Mouse (Mus musculus): ENCODE data around the gene 4930452B06Rik. TPM values are rescaled to one million over a fixed set of nuclear protein-coding genes. Genes with fewer than 3 reads are reported as not detected.

4930452B06Rik gene
- total RNA-seq, 2 experiments from 2014 or later: 5.1 TPM

DNA sequence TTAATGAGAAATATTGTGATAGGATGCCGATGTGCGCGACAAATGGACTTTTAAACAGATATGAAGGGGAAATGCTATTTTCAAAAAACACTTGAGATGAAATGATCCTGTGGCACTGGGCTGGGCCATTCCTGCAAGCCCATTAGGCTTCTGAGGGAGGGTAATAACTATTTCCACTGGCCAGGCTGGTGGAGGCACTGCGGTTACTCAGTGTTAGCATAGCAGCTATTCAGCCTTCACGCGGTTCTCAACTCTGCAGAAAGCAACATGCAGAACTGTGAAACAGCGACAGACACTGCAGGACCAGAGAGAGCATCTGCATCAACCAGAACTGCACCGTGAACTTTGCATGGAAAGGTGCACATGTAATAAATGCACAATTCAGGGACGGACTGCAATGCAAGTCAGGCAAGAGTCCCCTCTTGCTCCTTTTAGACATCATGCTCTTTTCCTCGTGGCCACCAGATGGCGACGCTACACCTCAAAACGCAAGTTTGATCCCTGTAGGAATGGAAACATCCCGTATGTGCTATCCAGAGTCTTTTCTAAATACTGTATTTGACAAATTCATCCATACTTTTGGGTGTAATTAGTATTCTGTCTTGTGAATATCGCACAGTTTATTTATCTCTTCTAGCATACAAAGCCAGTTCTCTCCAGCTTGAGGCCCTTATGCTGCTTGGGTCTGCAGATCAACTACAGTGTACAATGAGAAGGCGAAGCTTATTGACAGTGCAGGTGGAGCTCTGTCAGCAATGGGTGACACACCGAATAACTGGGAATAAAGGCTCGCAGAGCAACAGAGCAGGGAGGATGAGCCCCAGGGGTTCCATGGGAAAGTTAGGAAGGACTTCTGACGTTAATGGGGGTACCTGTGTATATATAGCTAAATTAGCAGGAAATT, 205.6 kb downstream of the 4930452B06Rik start:
- peak in 1 of 2 experiments; percentile 19 for DNase-seq (ENCODE audit: low spot score in 2 of 2)

GRCm38 (mm10) chr14:8459759-8460158, 206.3 kb downstream of the 4930452B06Rik start:
- no peak for DNase-seq (ENCODE audit: low spot score in 2 of 2)

DNA sequence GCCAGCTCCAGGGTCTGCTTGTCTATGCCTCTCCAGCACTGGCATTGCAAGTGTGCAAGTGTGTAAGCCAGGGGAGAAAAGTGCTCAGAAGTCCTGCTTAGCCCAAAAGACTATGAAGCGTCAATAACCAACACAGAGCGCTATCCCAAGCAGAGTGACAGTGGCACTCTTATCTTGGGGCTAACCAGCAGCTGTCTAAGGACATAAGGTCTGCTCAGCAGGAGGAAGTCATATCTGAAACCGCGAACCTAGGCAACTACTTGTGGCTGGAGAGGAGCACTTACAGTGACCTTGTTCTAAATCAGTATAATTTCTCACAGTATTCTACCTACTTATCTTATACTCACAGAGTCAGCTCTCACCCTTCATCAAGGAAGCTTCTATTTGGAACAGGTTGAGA, 214.9 kb downstream of the 4930452B06Rik start:
- no peak for DNase-seq (ENCODE audit: low spot score in 2 of 2)

GRCm38 (mm10) chr14:8450342-8450741, 215.7 kb downstream of the 4930452B06Rik start:
- no peak for DNase-seq (ENCODE audit: low spot score in 2 of 2)

DNA sequence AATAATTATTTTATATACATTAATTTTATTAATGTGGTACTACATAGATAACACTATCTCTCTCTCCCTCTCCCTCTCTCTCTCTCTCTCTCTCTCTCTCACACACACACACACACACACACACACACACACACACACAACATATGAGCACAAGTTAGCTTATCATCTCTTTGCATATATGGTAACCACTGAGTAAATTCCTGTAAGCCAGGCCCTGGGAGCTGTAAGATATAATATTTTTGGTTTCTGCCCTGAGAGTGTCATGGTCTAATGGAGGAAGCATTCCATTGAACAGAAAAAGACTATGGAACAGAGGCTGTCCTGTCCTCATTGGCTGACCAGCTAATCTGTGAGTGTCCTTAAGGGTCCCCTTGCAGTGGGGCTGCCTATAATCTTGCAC, 216.7 kb downstream of the 4930452B06Rik start:
- DNase-seq (ENCODE audit: low spot score in 2 of 2): no peak

- DNase-seq (ENCODE audit: low spot score in 2 of 2): no peak
These were observed 218.7 kb downstream of the 4930452B06Rik start for GRCm38 (mm10) chr14:8447352-8447751.

DNA sequence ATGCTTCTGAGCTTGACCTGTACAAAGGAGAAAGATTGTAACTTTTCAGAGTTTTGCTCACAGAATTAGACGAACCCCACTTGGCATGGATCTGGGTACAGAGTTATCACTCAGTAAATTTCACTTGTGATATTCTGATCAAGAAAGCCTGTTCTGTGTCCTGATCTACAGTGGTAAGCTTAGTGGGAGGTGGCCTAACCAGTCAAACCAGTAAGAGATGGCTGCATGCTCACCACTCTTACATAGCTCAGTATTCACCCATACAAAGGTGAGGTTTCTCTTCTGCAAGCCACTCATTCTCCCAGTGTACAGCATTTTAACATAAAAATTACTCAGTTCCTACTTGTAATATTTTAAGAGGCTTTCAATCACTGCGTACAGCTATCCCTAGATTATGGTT, 221.7 kb downstream of the 4930452B06Rik start:
- no peak for DNase-seq (ENCODE audit: low spot score in 2 of 2)

DNA sequence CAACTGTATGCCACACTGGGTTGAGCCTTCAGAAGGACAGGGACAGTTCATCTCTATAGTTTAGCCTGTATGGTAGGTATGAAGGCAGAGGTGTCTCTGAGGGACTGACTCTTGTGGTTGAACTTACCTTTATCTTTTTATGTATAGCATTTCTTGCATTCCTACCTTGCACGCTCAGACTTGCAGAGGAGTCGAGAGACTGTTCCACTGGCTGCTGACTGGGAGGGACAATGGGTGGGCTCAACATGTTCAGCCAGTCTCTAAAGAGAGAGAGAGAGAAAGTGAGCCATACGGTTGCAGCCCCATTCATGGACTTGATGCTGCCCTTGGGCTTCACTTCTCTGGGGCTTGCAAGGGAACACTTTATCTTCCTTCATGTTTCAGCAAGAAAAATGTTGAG, 223.3 kb downstream of the 4930452B06Rik start:
- DNase-seq (ENCODE audit: low spot score in 2 of 2): no peak

DNA sequence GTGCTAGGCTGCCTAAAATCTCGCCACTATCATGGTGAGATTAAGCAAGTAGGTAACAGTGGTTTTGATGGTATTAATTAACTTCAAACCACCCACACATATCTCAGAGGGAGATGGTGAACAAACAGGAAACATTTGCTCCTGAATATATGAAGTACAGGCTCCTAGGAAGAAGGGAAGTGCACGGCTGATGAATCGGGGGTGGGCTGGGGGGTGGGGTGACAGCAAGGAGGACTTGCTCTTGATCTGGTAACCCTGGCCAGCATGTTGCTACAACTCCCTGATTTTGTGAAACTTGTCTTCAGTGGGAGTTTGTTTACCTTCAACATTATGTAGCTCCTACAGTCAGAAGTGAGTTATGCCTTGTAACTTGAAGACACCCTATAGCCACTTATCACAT, 224.4 kb downstream of the 4930452B06Rik start:
- DNase-seq (ENCODE audit: low spot score in 2 of 2): no peak

DNA sequence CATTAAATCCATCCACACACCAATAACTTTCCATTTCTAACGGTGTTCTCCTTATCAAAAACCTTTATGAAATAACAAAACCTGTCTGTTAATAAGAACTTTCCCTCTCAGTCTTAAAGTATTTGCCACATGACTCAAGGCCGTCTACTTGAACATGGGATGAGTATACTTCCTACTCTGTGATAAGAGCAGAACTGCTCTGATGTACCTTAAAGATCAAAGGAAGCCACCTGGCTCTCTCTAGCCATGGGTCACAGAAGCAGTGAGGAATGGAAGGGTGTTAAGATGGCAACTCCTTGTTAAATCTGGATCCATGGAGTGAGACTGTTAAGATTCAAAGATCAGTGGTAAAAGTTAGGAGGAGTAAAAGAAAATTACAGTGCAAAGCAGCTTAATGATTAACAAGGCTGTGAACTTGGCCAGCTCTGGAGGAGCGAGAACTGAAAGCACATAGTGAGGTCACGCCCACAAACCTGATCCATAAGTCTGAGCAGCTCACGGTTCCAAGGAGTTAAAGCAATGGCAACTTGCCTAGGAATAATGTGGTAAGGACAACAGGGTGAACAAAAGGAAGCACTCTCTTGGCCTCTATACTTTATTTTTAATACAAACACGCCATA, 235.3 kb downstream of the 4930452B06Rik start:
- no peak for DNase-seq (ENCODE audit: low spot score in 2 of 2)

DNA sequence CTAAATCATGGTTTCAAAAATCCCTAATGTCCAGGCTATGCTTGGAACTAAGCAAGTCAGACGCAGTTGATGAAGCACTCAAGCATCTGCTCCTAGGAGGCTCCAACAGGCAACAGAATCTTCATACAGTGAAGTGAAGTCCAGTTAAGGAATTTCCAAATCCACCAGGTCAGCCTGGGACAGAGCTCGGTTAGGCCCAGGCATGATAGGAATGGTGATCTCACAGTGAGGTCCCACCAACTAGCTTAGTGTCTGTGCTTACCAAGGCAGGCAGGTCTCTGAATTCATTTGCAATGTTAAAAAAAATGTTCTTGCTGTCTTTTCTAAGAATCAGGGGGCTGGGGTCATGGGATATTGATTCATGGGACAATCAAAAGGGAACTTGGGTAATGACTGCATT, 236.3 kb downstream of the 4930452B06Rik start:
- DNase-seq (ENCODE audit: low spot score in 2 of 2): no peak

DNA sequence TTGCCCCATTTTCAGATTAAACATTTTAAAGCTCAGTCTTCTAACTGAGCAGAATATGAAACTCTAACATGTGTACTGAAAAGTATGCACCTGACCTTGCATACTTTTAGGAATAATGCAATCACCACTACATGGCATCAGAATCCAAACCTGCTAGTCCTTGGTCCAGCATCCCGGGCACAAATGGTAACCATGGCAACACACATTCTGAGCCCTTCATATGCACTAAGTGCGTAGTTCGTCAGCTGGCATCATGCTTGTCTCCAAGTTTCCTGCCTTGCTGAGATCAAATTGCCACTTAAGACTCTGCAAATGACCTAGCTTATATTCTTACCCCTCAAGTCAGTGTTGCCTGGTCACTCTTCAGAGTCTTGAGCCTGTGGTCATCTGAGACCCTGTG, 243.2 kb downstream of the 4930452B06Rik start:
- no peak for DNase-seq (ENCODE audit: low spot score in 2 of 2)

DNA sequence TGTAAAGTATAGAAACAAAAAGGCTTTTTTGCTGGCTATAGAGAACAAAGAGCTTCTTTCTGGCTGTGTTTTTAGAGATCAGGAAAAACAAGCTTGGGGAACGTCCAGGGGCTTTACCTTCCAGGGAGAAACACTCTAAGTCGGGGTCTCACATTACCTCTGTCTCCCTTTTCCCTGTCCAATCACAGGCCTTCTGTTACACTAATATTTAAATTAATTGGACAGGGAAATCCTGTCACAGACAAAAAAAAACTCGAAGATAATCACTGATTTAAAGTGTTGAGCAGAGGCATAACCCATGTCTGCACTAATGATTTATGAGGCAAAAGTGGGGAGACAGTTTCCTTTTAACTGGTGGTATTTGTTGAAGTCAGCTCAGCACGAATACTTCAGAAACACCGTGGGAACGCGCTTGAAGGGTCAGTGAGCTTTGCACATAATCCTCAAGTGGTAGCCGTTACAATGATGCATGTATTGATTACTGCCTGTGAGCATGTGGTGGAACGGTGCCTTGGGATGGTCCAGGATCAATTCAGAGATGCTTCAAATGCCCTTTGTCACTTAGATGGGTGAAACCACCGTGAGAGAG, 244.7 kb downstream of the 4930452B06Rik start:
- DNase-seq (ENCODE audit: low spot score in 2 of 2): no peak

DNA sequence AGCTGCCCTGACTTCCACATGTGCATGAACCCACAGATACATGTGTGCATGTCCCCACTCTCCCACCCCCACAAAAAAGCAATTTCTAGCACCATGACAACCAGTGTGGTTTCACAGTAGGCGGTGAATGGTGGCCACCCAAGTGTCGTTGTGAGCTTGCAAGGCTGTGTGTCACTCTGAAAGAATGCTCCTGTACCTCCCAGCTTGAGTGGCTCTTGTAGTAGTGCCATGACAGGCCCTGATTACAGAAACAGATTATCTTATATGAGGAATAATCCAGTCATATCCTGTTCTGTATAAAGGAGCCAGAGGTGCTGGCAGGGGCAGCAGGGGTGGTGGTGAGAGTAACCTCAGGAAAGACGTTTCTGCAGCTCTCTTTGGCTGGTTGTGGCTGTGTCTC, 247.4 kb downstream of the 4930452B06Rik start:
- DNase-seq (ENCODE audit: low spot score in 2 of 2): no peak

- DNase-seq (ENCODE audit: low spot score in 2 of 2): no peak
These were observed 260.1 kb downstream of the 4930452B06Rik start for GRCm38 (mm10) chr14:8405946-8406345.

- no peak for DNase-seq (ENCODE audit: low spot score in 2 of 2)
These were observed 262.7 kb downstream of the 4930452B06Rik start for GRCm38 (mm10) chr14:8403310-8403709.

DNA sequence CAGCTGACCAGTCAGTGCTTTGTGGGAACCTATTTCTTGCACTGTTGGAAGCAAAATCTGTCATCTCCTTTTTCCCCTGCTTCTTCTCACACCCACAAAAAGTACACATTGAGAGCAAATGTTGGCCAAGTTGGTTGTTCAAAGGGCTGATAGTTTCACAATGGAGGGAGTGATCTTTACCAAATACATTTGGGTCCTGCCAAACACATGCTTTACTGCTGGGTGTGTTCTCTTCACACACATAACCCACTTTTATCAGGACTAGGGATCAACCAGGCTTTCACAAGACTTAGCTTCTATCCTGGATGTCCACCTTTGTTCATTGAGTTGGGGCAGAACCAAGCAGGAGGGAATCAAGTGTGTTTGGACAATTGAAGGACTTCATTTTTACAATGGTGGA, 267.5 kb downstream of the 4930452B06Rik start:
- DNase-seq (ENCODE audit: low spot score in 2 of 2): no peak

GRCm38 (mm10) chr14:8395690-8396287, 270.3 kb downstream of the 4930452B06Rik start:
- no peak for DNase-seq (ENCODE audit: low spot score in 2 of 2)

GRCm38 (mm10) chr14:8392181-8392825, 273.7 kb downstream of the 4930452B06Rik start:
- DNase-seq (ENCODE audit: low spot score in 2 of 2): no peak
